Mouse (Mus musculus): ENCODE results near the gene Aox2. TPM values are rescaled to one million over a fixed set of nuclear protein-coding genes. Genes with fewer than 3 reads are reported as not detected.

Gene Aox2
- polyA plus RNA-seq, 2 experiments = 0.01 TPM; not detected in 1

DNA sequence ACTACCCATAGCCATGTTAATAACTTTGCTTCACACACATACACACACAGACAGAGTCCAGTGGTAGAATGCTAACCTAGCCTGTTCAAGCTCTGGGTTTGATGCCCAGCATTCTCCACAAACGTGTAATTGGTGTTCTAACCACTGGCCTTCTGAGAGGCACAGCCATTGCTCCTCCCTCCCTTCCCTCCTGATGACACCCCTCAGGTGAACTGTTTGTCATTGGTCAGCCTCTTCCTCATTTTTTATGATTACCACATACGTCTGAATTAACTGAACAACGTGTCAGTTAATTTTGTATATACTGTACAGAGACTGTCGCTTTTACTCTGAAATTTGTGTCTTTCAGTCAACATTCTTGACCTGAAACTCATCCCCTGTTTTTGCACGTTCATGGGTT lies 16.6 kb downstream of the Aox2 start:
- no peak for TF ChIP-seq CTCF (IDR thresholded peaks at IDR 0.05; ENCODE audit: low read depth)
- TF ChIP-seq EP300 (IDR thresholded peaks at IDR 0.05; ENCODE audit: low read depth) = no peak
- ATAC-seq (ENCODE audit: insufficient read depth) = no peak
- H3K4me1 ChIP-seq (replicated peaks; ENCODE audit: control insufficient read depth in 2 of 2, insufficient read depth in 2 of 2, low read length in 1 of 2) = no peaks in the 10 kb centered on the region
- H3K4me3 ChIP-seq (ENCODE audit: insufficient read depth in 1 of 2, low read depth in 2 of 2, low read length in 2 of 2) = no peak overlapping the region
- no peaks in the 10 kb centered on the region for H3K9me3 ChIP-seq (ENCODE audit: control insufficient read depth, low read length)
- H3K36me3 ChIP-seq (replicated peaks; ENCODE audit: control insufficient read depth, insufficient read depth, low read depth) = no peaks in the 10 kb centered on the region
- no peak overlapping the region for H3K4me2 ChIP-seq (ENCODE audit: low read depth)
- H3K27ac ChIP-seq = no peak overlapping the region
- no peak overlapping the region for H3K9ac ChIP-seq (replicated peaks)
- 51% methylated on average over 5 of the region's 5 CpGs for WGBS (ENCODE audit: insufficient replicate concordance)
- no peak for DNase-seq (ENCODE audit: low read depth in 3 of 3, low spot score in 3 of 3)
- H3K27me3 ChIP-seq (ENCODE audit: control insufficient read depth, insufficient read depth, low read length) = no peaks in the 10 kb centered on the region

- ATAC-seq (ENCODE audit: insufficient read depth) (peak; percentile 31; the same call in 1 of the 2 replicates), DNase-seq (ENCODE audit: low read depth in 3 of 3, low spot score in 3 of 3) (peak; percentile 28 to 57 (median 52))
- no peak overlapping the region for H3K4me3 ChIP-seq (ENCODE audit: insufficient read depth in 1 of 2, low read depth in 2 of 2, low read length in 2 of 2)
- H3K9me3 ChIP-seq (ENCODE audit: control insufficient read depth, low read length) = no peaks in the 10 kb centered on the region
- TF ChIP-seq EP300 (IDR thresholded peaks at IDR 0.05; ENCODE audit: low read depth) = no peak
- TF ChIP-seq CTCF (IDR thresholded peaks at IDR 0.05; ENCODE audit: low read depth) = peak; percentile 78
- H3K9ac ChIP-seq (replicated peaks) = no peak overlapping the region
- H3K36me3 ChIP-seq (replicated peaks; ENCODE audit: control insufficient read depth, insufficient read depth, low read depth) = no peaks in the 10 kb centered on the region
- H3K27ac ChIP-seq = no peak overlapping the region
- H3K4me1 ChIP-seq (replicated peaks; ENCODE audit: control insufficient read depth in 2 of 2, insufficient read depth in 2 of 2, low read length in 1 of 2) = no peaks in the 10 kb centered on the region
- H3K27me3 ChIP-seq (ENCODE audit: control insufficient read depth, insufficient read depth, low read length) = no peaks in the 10 kb centered on the region
- WGBS (ENCODE audit: insufficient replicate concordance) = 4% methylated on average over 7 of the region's 7 CpGs
- H3K4me2 ChIP-seq (ENCODE audit: low read depth) = no peak overlapping the region
These were observed 18.2 kb downstream of the Aox2 start for GRCm38 (mm10) chr1:58296278-58296677.

DNA sequence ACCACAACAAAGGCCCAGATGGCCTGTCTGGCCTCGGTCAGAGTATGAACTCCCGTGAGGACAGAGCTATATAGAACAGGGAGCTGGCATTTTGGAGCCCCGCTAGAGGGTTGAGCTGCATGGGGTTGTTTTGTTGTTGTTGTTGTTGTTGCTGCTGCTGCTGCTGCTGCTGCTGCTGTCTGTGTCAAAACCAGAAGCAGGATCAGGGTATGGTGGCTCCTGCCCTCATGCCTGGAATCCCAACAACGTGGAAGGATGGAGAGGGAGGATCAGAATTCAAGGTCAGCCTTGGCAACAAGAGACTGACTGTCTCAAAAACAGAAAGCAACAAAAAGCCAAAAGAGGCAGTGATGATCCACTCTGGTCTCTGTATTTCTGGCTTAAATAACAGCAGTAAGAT lies 18.7 kb downstream of the Aox2 start:
- 46% methylated on average over 4 of the region's 4 CpGs for WGBS (ENCODE audit: insufficient replicate concordance)
- no peaks in the 10 kb centered on the region for H3K27me3 ChIP-seq (ENCODE audit: control insufficient read depth, insufficient read depth, low read length)

GRCm38 (mm10) chr1:58298347-58298746 lies 20.2 kb downstream of the Aox2 start:
- Histone ChIP-seq H3K27ac (no peak overlapping the region), H3K27me3 (ENCODE audit: control insufficient read depth, insufficient read depth, low read length) (no peaks in the 10 kb centered on the region), H3K4me3 (ENCODE audit: insufficient read depth in 1 of 2, low read depth in 2 of 2, low read length in 2 of 2) (no peak overlapping the region), H3K4me1 (replicated peaks; ENCODE audit: control insufficient read depth in 2 of 2, insufficient read depth in 2 of 2, low read length in 1 of 2) (no peaks in the 10 kb centered on the region; a peak in 1 of 4 replicates), H3K36me3 (replicated peaks; ENCODE audit: control insufficient read depth, insufficient read depth, low read depth) (no peaks in the 10 kb centered on the region), H3K9ac (replicated peaks) (no peak overlapping the region), H3K9me3 (ENCODE audit: control insufficient read depth, low read length) (no peaks in the 10 kb centered on the region), H3K4me2 (ENCODE audit: low read depth) (no peak overlapping the region)
- ATAC-seq (ENCODE audit: insufficient read depth) = no peak
- TF ChIP-seq EP300 (IDR thresholded peaks at IDR 0.05; ENCODE audit: low read depth) = no peak
- no peak for TF ChIP-seq CTCF (IDR thresholded peaks at IDR 0.05; ENCODE audit: low read depth)
- WGBS (ENCODE audit: insufficient replicate concordance) = 52% methylated on average over 6 of the region's 6 CpGs
- no peak for DNase-seq (ENCODE audit: low read depth in 3 of 3, low spot score in 3 of 3)

More for the DNA sequence above, 18.7 kb downstream of the Aox2 start:
- TF ChIP-seq EP300 (IDR thresholded peaks at IDR 0.05; ENCODE audit: low read depth) = no peak
- no peak for TF ChIP-seq CTCF (IDR thresholded peaks at IDR 0.05; ENCODE audit: low read depth)
- Histone ChIP-seq H3K27ac (no peak overlapping the region), H3K4me3 (ENCODE audit: insufficient read depth in 1 of 2, low read depth in 2 of 2, low read length in 2 of 2) (no peak overlapping the region), H3K4me1 (replicated peaks; ENCODE audit: control insufficient read depth in 2 of 2, insufficient read depth in 2 of 2, low read length in 1 of 2) (no peaks in the 10 kb centered on the region), H3K9me3 (ENCODE audit: control insufficient read depth, low read length) (no peaks in the 10 kb centered on the region), H3K9ac (replicated peaks) (no peak overlapping the region), H3K36me3 (replicated peaks; ENCODE audit: control insufficient read depth, insufficient read depth, low read depth) (no peaks in the 10 kb centered on the region), H3K4me2 (ENCODE audit: low read depth) (no peak overlapping the region)
- ATAC-seq (ENCODE audit: insufficient read depth) (no peak), DNase-seq (ENCODE audit: low read depth in 3 of 3, low spot score in 3 of 3) (no peak)

GRCm38 (mm10) chr1:58301073-58301472 lies 22.9 kb downstream of the Aox2 start:
- no peak overlapping the region for H3K9ac ChIP-seq (replicated peaks)
- no peaks in the 10 kb centered on the region for H3K36me3 ChIP-seq (replicated peaks; ENCODE audit: control insufficient read depth, insufficient read depth, low read depth)
- no peaks in the 10 kb centered on the region for H3K27me3 ChIP-seq (ENCODE audit: control insufficient read depth, insufficient read depth, low read length)
- TF ChIP-seq EP300 (IDR thresholded peaks at IDR 0.05; ENCODE audit: low read depth) (no peak), CTCF (IDR thresholded peaks at IDR 0.05; ENCODE audit: low read depth) (no peak)
- DNase-seq (ENCODE audit: low read depth in 3 of 3, low spot score in 3 of 3) (no peak), ATAC-seq (ENCODE audit: insufficient read depth) (no peak)
- H3K27ac ChIP-seq = no peak overlapping the region
- 56% methylated on average over 7 of the region's 7 CpGs for WGBS (ENCODE audit: insufficient replicate concordance)
- H3K9me3 ChIP-seq (ENCODE audit: control insufficient read depth, low read length) = no peaks in the 10 kb centered on the region
- H3K4me2 ChIP-seq (ENCODE audit: low read depth) = no peak overlapping the region
- no peaks in the 10 kb centered on the region; a peak in 1 of 4 replicates for H3K4me1 ChIP-seq (replicated peaks; ENCODE audit: control insufficient read depth in 2 of 2, insufficient read depth in 2 of 2, low read length in 1 of 2)
- H3K4me3 ChIP-seq (ENCODE audit: insufficient read depth in 1 of 2, low read depth in 2 of 2, low read length in 2 of 2) = no peak overlapping the region
